ENCODE assay signal across 20 mouse cellular contexts in genomic region chr1:149671091-149671490, GRCm38 (mm10).
DNase-seq lines count a peak whose midpoint lies in the region; ATAC-seq and TF ChIP-seq lines count a peak whose summit lies in the region.
"Had no signal": no experiment of that assay in that cellular context is flagged by ENCODE, and none has a peak within 500 bp of the region (broad histone marks: within the 10 kb centered on the region; RNA-seq: fewer than 3 reads in every experiment).

No protein-coding gene starts in this region.

- H3K4me2 ChIP-seq in hindbrain, postnatal 0 days (ENCODE audit: low read depth, low read length) = no peak overlapping the region
- H3K4me2 ChIP-seq in hindbrain, embryonic 11.5 days (replicated peaks; ENCODE audit: low read depth, low read length) = no peak overlapping the region
- H3K4me2 ChIP-seq: forebrain, embryonic 12.5 days; kidney, embryonic 15.5 days; limb, embryonic 13.5 days; midbrain, embryonic 12.5 days; stomach, embryonic 15.5 days had no signal

- no peaks in the 10 kb centered on the region for H3K36me3 ChIP-seq in hindbrain, postnatal 0 days (ENCODE audit: insufficient read depth, low read length)
- H3K36me3 ChIP-seq in hindbrain, embryonic 11.5 days (ENCODE audit: control insufficient read depth, insufficient read depth, low read length) = no peaks in the 10 kb centered on the region
- no peaks in the 10 kb centered on the region for H3K36me3 ChIP-seq in MEL (ENCODE audit: control insufficient read depth in 1 of 2, insufficient read depth in 2 of 2, low read length in 2 of 2)
- H3K36me3 ChIP-seq: forebrain, embryonic 12.5 days; kidney, embryonic 15.5 days; limb, embryonic 13.5 days; midbrain, embryonic 12.5 days; stomach, embryonic 15.5 days had no signal

- peak; percentile 4 for DNase-seq in embryo, embryonic 10.5 days (ENCODE audit: low spot score)
- no peak for DNase-seq in embryo, embryonic 10 days (ENCODE audit: low spot score)
- DNase-seq in hindbrain, postnatal 0 days (ENCODE audit: low spot score) = peak; percentile 57
- no peak for DNase-seq in hindbrain, embryonic 11.5 days (ENCODE audit: low spot score)
- DNase-seq in MEL (ENCODE audit: low read depth, low spot score) = peak; percentile 8
- peak; percentile 69 for DNase-seq in brain, embryonic 14.5 days (ENCODE audit: low read depth)
- DNase-seq in layer of hippocampus, adult 9-10 months (ENCODE audit: low spot score) = no peak
- DNase-seq: B cell, adult 2 months; gastrocnemius, postnatal 36 days; kidney, postnatal 4 days; thymus, adult 18-20 months; thymus, postnatal 4 days had no signal

- no peak overlapping the region for H3K4me3 ChIP-seq in hindbrain, postnatal 0 days (ENCODE audit: low read length)
- no peak overlapping the region for H3K4me3 ChIP-seq in hindbrain, embryonic 11.5 days (ENCODE audit: low read depth, low read length)
- H3K4me3 ChIP-seq in MEL (ENCODE audit: control insufficient read depth in 1 of 2, insufficient read depth in 1 of 2, low read depth in 2 of 2, low read length in 2 of 2) = no peak overlapping the region
- H3K4me3 ChIP-seq: forebrain, embryonic 12.5 days; kidney, embryonic 15.5 days; limb, embryonic 13.5 days; midbrain, embryonic 12.5 days; stomach, embryonic 15.5 days had no signal

- H3K79me2 ChIP-seq in MEL (ENCODE audit: control insufficient read depth, insufficient read depth, low read length, poor library complexity) = no peaks in the 10 kb centered on the region

- no peak for TF ChIP-seq EP300 in MEL (IDR thresholded peaks at IDR 0.05; ENCODE audit: low read depth in 1 of 2, low read length in 2 of 2)

- H3K9ac ChIP-seq in hindbrain, postnatal 0 days (replicated peaks; ENCODE audit: low read length) = no peak overlapping the region
- no peak overlapping the region for H3K9ac ChIP-seq in hindbrain, embryonic 11.5 days (ENCODE audit: low read depth, low read length)
- no peak overlapping the region for H3K9ac ChIP-seq in MEL (ENCODE audit: control insufficient read depth, low read depth, low read length, poor library complexity, severe bottlenecking)
- H3K9ac ChIP-seq: forebrain, embryonic 12.5 days; kidney, embryonic 15.5 days; limb, embryonic 13.5 days; liver, embryonic 14.5 days; midbrain, embryonic 12.5 days; stomach, embryonic 15.5 days had no signal

- 32% methylated on average over 3 of the region's 3 CpGs for WGBS in hindbrain, postnatal 0 days
- WGBS in hindbrain, embryonic 11.5 days = 64% methylated on average over 3 of the region's 3 CpGs

- ATAC-seq in hindbrain, postnatal 0 days = 0 out of 2 replicates have a peak, but pooled peaks have one; percentile 29
- no peak for ATAC-seq in hindbrain, embryonic 11.5 days (ENCODE audit: low FRiP score)
- ATAC-seq: intestine, postnatal 0 days; lung, postnatal 0 days had no signal

- H3K27me3 ChIP-seq in hindbrain, postnatal 0 days (ENCODE audit: insufficient read depth, low read length) = no peaks in the 10 kb centered on the region
- H3K27me3 ChIP-seq in hindbrain, embryonic 11.5 days (ENCODE audit: control insufficient read depth, insufficient read depth, low read length) = no peaks in the 10 kb centered on the region
- no peaks in the 10 kb centered on the region for H3K27me3 ChIP-seq in MEL (ENCODE audit: control insufficient read depth in 1 of 2, insufficient read depth in 2 of 2, low read length in 2 of 2)
- H3K27me3 ChIP-seq: forebrain, embryonic 12.5 days; kidney, embryonic 15.5 days; limb, embryonic 13.5 days; midbrain, embryonic 12.5 days; stomach, embryonic 15.5 days had no signal

- H3K4me1 ChIP-seq in hindbrain, postnatal 0 days (ENCODE audit: insufficient read depth, low read length) = no peaks in the 10 kb centered on the region
- no peaks in the 10 kb centered on the region for H3K4me1 ChIP-seq in hindbrain, embryonic 11.5 days (replicated peaks; ENCODE audit: control insufficient read depth, insufficient read depth, low read length)
- no peaks in the 10 kb centered on the region for H3K4me1 ChIP-seq in MEL (ENCODE audit: control insufficient read depth in 1 of 2, insufficient read depth in 2 of 2, low read length in 2 of 2)
- H3K4me1 ChIP-seq: forebrain, embryonic 12.5 days; kidney, embryonic 15.5 days; limb, embryonic 13.5 days; midbrain, embryonic 12.5 days; stomach, embryonic 15.5 days had no signal

- no peak for TF ChIP-seq CTCF in hindbrain, postnatal 0 days (IDR thresholded peaks at IDR 0.05; ENCODE audit: low read depth)
- no peak for TF ChIP-seq CTCF in MEL (IDR thresholded peaks at IDR 0.05 in 2 of 3, conservative IDR thresholded peaks at IDR 0.05 in 1 of 3; ENCODE audit: control insufficient read depth in 1 of 3, insufficient read depth in 1 of 3, low read depth in 2 of 3, low read length in 3 of 3, poor library complexity in 1 of 3, severe bottlenecking in 1 of 3)
- no peak for TF ChIP-seq CTCF in brain, embryonic 14.5 days (IDR thresholded peaks at IDR 0.05; ENCODE audit: borderline replicate concordance, extremely low read depth, insufficient read depth, insufficient read length)

- no peak for TF ChIP-seq POLR2A in MEL (IDR thresholded peaks at IDR 0.05; ENCODE audit: control insufficient read depth in 1 of 2, insufficient read depth in 1 of 2, low read depth in 1 of 2, low read length in 2 of 2, poor library complexity in 1 of 2)
- no peak for TF ChIP-seq POLR2A in brain, embryonic 14.5 days (IDR thresholded peaks at IDR 0.05; ENCODE audit: borderline replicate concordance, extremely low read depth, insufficient read depth, insufficient read length, poor library complexity, severe bottlenecking)

- H3K9me3 ChIP-seq in hindbrain, postnatal 0 days (ENCODE audit: low read length) = no peaks in the 10 kb centered on the region
- H3K9me3 ChIP-seq in hindbrain, embryonic 11.5 days (ENCODE audit: control insufficient read depth, low read length) = no peaks in the 10 kb centered on the region
- H3K9me3 ChIP-seq in MEL (replicated peaks; ENCODE audit: insufficient read depth, low read length) = no peaks in the 10 kb centered on the region
- H3K9me3 ChIP-seq: forebrain, embryonic 12.5 days; kidney, embryonic 15.5 days; limb, embryonic 13.5 days; midbrain, embryonic 12.5 days; stomach, embryonic 15.5 days had no signal

- 0 out of 2 replicates have a peak overlapping the region, but pooled peaks have one; percentile 7 for H3K27ac ChIP-seq in hindbrain, postnatal 0 days
- no peak overlapping the region for H3K27ac ChIP-seq in hindbrain, embryonic 11.5 days (ENCODE audit: low read depth, low read length)
- no peak overlapping the region for H3K27ac ChIP-seq in MEL (ENCODE audit: control insufficient read depth, low read depth, low read length)
- H3K27ac ChIP-seq: forebrain, embryonic 12.5 days; kidney, embryonic 15.5 days; limb, embryonic 13.5 days; liver, embryonic 14.5 days; midbrain, embryonic 12.5 days; stomach, embryonic 15.5 days had no signal

- TF ChIP-seq RAD21 in MEL (IDR thresholded peaks at IDR 0.05; ENCODE audit: low read depth, low read length) = no peak

TF ChIP-seq in MEL, 35 proteins besides CTCF, POLR2A, EP300 and RAD21:
- TF ChIP-seq MAZ (IDR thresholded peaks at IDR 0.05; ENCODE audit: low read depth, low read length) (no peak), MAFK (IDR thresholded peaks at IDR 0.05; ENCODE audit: borderline replicate concordance, low read depth, low read length) (no peak), MYC (IDR thresholded peaks at IDR 0.05; ENCODE audit: low read depth, low read length) (no peak), UBTF (IDR thresholded peaks at IDR 0.05; ENCODE audit: borderline replicate concordance, insufficient read depth, low read depth, low read length) (no peak), CHD2 (IDR thresholded peaks at IDR 0.05; ENCODE audit: low read length) (no peak), RCOR1 (IDR thresholded peaks at IDR 0.05; ENCODE audit: low read depth, low read length) (no peak), NELFE (IDR thresholded peaks at IDR 0.05; ENCODE audit: low read depth, low read length) (no peak), BHLHE40 (IDR thresholded peaks at IDR 0.05; ENCODE audit: borderline replicate concordance, low read depth, low read length) (no peak), SIN3A (IDR thresholded peaks at IDR 0.05; ENCODE audit: low read length) (no peak), MYB (IDR thresholded peaks at IDR 0.05; ENCODE audit: low read depth, low read length) (no peak), ZC3H11A (IDR thresholded peaks at IDR 0.05; ENCODE audit: low read depth, low read length) (no peak), E2F4 (IDR thresholded peaks at IDR 0.05; ENCODE audit: borderline replicate concordance, low read depth, low read length) (no peak), MXI1 (IDR thresholded peaks at IDR 0.05; ENCODE audit: low read depth, low read length) (no peak), CHD1 (IDR thresholded peaks at IDR 0.05; ENCODE audit: low read depth, low read length) (no peak), ELF1 (IDR thresholded peaks at IDR 0.05; ENCODE audit: low read depth, low read length) (no peak), HCFC1 (IDR thresholded peaks at IDR 0.05; ENCODE audit: low read depth, low read length) (no peak), USF2 (IDR thresholded peaks at IDR 0.05; ENCODE audit: borderline replicate concordance in 1 of 2, insufficient read depth in 1 of 2, low read depth in 1 of 2, low read length in 2 of 2) (no peak), ZNF384 (IDR thresholded peaks at IDR 0.05; ENCODE audit: low read depth, low read length) (no peak), ZMIZ1 (IDR thresholded peaks at IDR 0.05; ENCODE audit: low read depth, low read length) (no peak)

Comparison
In these comparisons a context has a peak if more than half of its experiments do, and no peak if none do; other contexts are left out.
1. DNase-seq: peak in embryo, embryonic 10.5 days (single experiment), hindbrain, postnatal 0 days (single experiment), MEL (single experiment) and brain, embryonic 14.5 days (single experiment); none in embryo, embryonic 10 days (single experiment), hindbrain, embryonic 11.5 days (single experiment) and layer of hippocampus, adult 9-10 months (single experiment).